Mouse (Mus musculus) leukemia stem cell, adult 10-12 weeks (primary cell): ENCODE results near the gene 1700003H04Rik. TPM values are rescaled to one million over a fixed set of nuclear protein-coding genes. Genes with fewer than 3 reads are reported as not detected.

Experiments used
- polyA plus RNA-seq: library from polyadenylated mRNA; stranded (reverse); fragments of >175 nt; gene quantifications from 2 replicates; pipeline ENCODE4 v1.2.3, GENCODE M21; 2012; ENCODE audit warnings: low replicate concordance

1700003H04Rik gene
- not detected in 2 replicates for polyA plus RNA-seq

GRCm38 (mm10) chr3:124581001-124581400 is at the start of gene 1700003H04Rik:
Gene 1700003H04Rik (minus strand): TSS chr3:124581101.

Other genes starting within 250 kb of the 1700003H04Rik start
- not detected in 2 replicates for gene 1700006A11Rik, start 155.1 kb downstream of the 1700003H04Rik start, polyA plus RNA-seq